Comparison of ENCODE assay signal across 7 mouse cellular contexts in the genomic region with DNA sequence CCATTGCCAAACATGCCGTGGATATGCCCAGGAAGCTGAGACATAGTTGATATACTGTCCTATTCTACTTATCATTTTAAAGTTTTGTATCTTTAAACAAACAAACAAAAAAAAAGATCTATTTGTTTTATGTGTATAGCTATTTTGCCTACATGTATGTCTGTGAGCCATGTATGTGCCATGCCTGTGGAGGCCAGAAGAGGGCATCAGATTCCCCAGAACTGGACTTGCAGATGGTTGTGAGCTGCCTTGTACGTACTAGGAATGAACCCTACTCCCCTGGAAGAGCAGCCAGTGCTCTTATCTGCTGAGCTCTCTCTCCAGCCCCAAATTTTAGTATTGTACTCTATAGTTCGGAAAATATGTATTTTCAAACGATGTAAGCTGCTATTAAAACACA. TPM values are rescaled to one million over a fixed set of nuclear protein-coding genes. Genes with fewer than 3 reads are reported as not detected.
DNase-seq lines count a peak whose midpoint lies in the region.

No protein-coding gene starts in this region.

- H3K27me3 ChIP-seq in splenic B cell, adult 2 months (ENCODE audit: control insufficient read depth, insufficient read depth, low read length, poor library complexity, severe bottlenecking): no peaks in the 10 kb centered on the region

- DNase-seq in layer of hippocampus, postnatal 10 days (ENCODE audit: low spot score in 2 of 2): peak; percentile 35 to 36
- no peak for DNase-seq in layer of hippocampus, postnatal 36 days
- DNase-seq in NIH3T3 (ENCODE audit: low read depth): peak; percentile 30
- peak; percentile 73 for DNase-seq in brain, adult 2 months (ENCODE audit: low read depth, low spot score)
- DNase-seq in kidney, postnatal 36 days: peak; percentile 47 to 73
- peak; percentile 85 for DNase-seq in splenic B cell, adult 2 months (ENCODE audit: low read depth, low spot score)
- DNase-seq in c-Kit-positive CD71-positive TER-119-positive erythroid progenitor cells, embryonic 14.5 days (ENCODE audit: low spot score): no peak

- no peaks in the 10 kb centered on the region for H3K36me3 ChIP-seq in splenic B cell, adult 2 months (ENCODE audit: control insufficient read depth, insufficient read depth, low read length, poor library complexity, severe bottlenecking)

RNA-seq across cellular contexts. Expression of a gene that starts 10.1 kb away (rescaled TPM):
- 1 to 10 TPM; 7.1 to 8.6 TPM for total RNA-seq in layer of hippocampus, postnatal 10 days (2021)
- total RNA-seq in layer of hippocampus, postnatal 36 days (2021): 1 to 10 TPM; 2.3 to 3.6 TPM

RNA-seq across cellular contexts. Expression of a gene that starts 11.6 kb away (rescaled TPM):
- not detected for total RNA-seq in layer of hippocampus, postnatal 10 days (2021)
- not detected for total RNA-seq in layer of hippocampus, postnatal 36 days (2021)

RNA-seq across cellular contexts. Expression of a gene that starts 33.9 kb away (rescaled TPM):
- total RNA-seq in layer of hippocampus, postnatal 10 days (2021): 1 to 10 TPM in 1 of 2 experiments, under 1 TPM in 1; 0.58 to 1.3 TPM
- total RNA-seq in layer of hippocampus, postnatal 36 days (2021): under 1 TPM; 0.43 to 0.82 TPM

Comparison
In these comparisons a context has a peak if more than half of its experiments do, and no peak if none do; other contexts are left out.
1. DNase-seq: peak in layer of hippocampus, postnatal 10 days (2 of 2), NIH3T3 (single experiment), brain, adult 2 months (single experiment), kidney, postnatal 36 days (2 of 2) and splenic B cell, adult 2 months (single experiment); none in layer of hippocampus, postnatal 36 days (0 of 2) and c-Kit-positive CD71-positive TER-119-positive erythroid progenitor cells, embryonic 14.5 days (single experiment).